Mouse (Mus musculus) lung, adult 2 months (tissue): ENCODE measurements at regions not wholly inside any gene's neighbourhood (a gene's known extent, or its start where the extent isn't known, plus 50 kb on each side); places are given as distances from the start of the nearest gene placed in this dataset.

Experiments
- CTCF ChIP-seq: fragments of 200-500 bp; IDR thresholded peaks from 2 replicates; pipeline ENCODE4 v1.5.1; 2011; ENCODE audit warnings: mild to moderate bottlenecking, low read length, control low read depth; ENCODE audit not compliant: insufficient read depth
- POLR2A ChIP-seq: fragments of 200-500 bp; IDR thresholded peaks from 2 replicates; pipeline ENCODE4 v1.6.1; 2011; ENCODE audit warnings: low read depth, mild to moderate bottlenecking, control low read depth, low read length, borderline replicate concordance; ENCODE audit errors: extremely low read depth

GRCm38 (mm10) chr5:16489803-16490202, 63.5 kb upstream of the Hgf start:
- TF ChIP-seq CTCF = no peak
- TF ChIP-seq POLR2A = no peak
